Mouse (Mus musculus) midbrain, embryonic 16.5 days (tissue): ENCODE measurements around the gene Prap1. TPM values are rescaled to one million over a fixed set of nuclear protein-coding genes. Genes with fewer than 3 reads are reported as not detected.

Experiments
- ATAC-seq: fragments of 200-750 bp; cut with Nextera tagmentation; 2 replicates; pipeline ENCODE4 v1.8.0; 2017; ENCODE audit warnings: moderate TSS enrichment
- H3K27ac ChIP-seq: fragments of 300-500 bp; sonication (generic); 2 replicates; pipeline ENCODE4 v1.5.1; 2014; ENCODE audit warnings: mild to moderate bottlenecking, low read length, mixed read lengths
- H3K27me3 ChIP-seq: fragments of 300-500 bp; sonication (generic); 2 replicates; pipeline ENCODE4 v1.6.1; 2014; ENCODE audit warnings: low read depth, low read length, mixed read lengths; ENCODE audit not compliant: control insufficient read depth, insufficient read depth
- H3K36me3 ChIP-seq: fragments of 300-500 bp; sonication (generic); 2 replicates; pipeline ENCODE4 v1.6.1; 2014; ENCODE audit warnings: mild to moderate bottlenecking, low read length, moderate library complexity, mixed read lengths; ENCODE audit not compliant: control insufficient read depth, insufficient read depth
- H3K4me1 ChIP-seq: fragments of 300-500 bp; sonication (generic); 2 replicates; pipeline ENCODE4 v1.6.1; 2014; ENCODE audit warnings: mild to moderate bottlenecking, low read length, mixed read lengths; ENCODE audit not compliant: control insufficient read depth, insufficient read depth
- H3K4me2 ChIP-seq: fragments of 300-500 bp; sonication (generic); 2 replicates; pipeline ENCODE4 v1.6.1; 2014; ENCODE audit warnings: mild to moderate bottlenecking, low read length, mixed read lengths
- H3K4me3 ChIP-seq: fragments of 300-500 bp; sonication (generic); 2 replicates; pipeline ENCODE4 v1.5.1; 2014; ENCODE audit warnings: low read depth, mild to moderate bottlenecking, low read length, moderate library complexity, mixed read lengths
- H3K9ac ChIP-seq: fragments of 300-500 bp; sonication (generic); 2 replicates; pipeline ENCODE4 v1.6.1; 2014; ENCODE audit warnings: low read depth, low read length, mixed read lengths
- H3K9me3 ChIP-seq: fragments of 300-500 bp; sonication (generic); replicated peaks from 2 replicates; pipeline ENCODE4 v1.6.1; 2014; ENCODE audit warnings: mild to moderate bottlenecking, low read length, mixed read lengths; ENCODE audit not compliant: control insufficient read depth, poor library complexity, severe bottlenecking
- WGBS: fragments of 180-500 bp; shearing (Covaris S2); extraction: QIAGEN DNeasy Blood & Tissue Kit; methylation state at CpG from one replicate; pipeline ENCODE4 v1.1.7; 2014; 5-methylcytosine and 5-hydroxymethylcytosine counted together
- polyA plus RNA-seq: library from polyadenylated mRNA; unstranded; fragments of >200 nt; fragmentation: Nextera tagmentation; extraction: Ambion mirVana; gene quantifications from 2 replicates; pipeline ENCODE4 v1.2.1, GENCODE M21; 2015

The Prap1 gene
- polyA plus RNA-seq, 1 experiment from 2014 or later: not detected

- ATAC-seq: peak; percentile 98
- H3K27ac ChIP-seq: peak within 1 kb of the TSS; percentile 89
- peak within 1 kb of the TSS; percentile 88 for H3K4me3 ChIP-seq
- peak within 1 kb of the TSS; percentile 91 for H3K9ac ChIP-seq
- no peaks in the 10 kb centered on the region for H3K36me3 ChIP-seq
- H3K9me3 ChIP-seq: no peaks in the 10 kb centered on the region
- peak within 1 kb of the TSS; percentile 79 for H3K4me2 ChIP-seq
- WGBS: 1% methylated on average over 39 of the region's 39 CpGs
- H3K27me3 ChIP-seq: no peaks in the 10 kb centered on the region
- peaks cover 9% of the 10 kb centered on the region for H3K4me1 ChIP-seq
Observed at GRCm38 (mm10) chr7:140137135-140138020, 44.2 kb downstream of the Prap1 start, which contains the start of gene Mtg1. Mtg1 (plus strand) TSS chr7:140137564.

GRCm38 (mm10) chr7:140138021-140138310 is 44.8 kb downstream of the Prap1 start:
- 1% methylated on average over 8 of the region's 8 CpGs for WGBS
- H3K36me3 ChIP-seq: no peaks in the 10 kb centered on the region
- H3K9me3 ChIP-seq: no peaks in the 10 kb centered on the region
- H3K27ac ChIP-seq: peak overlapping the region; percentile 89
- peak overlapping the region; percentile 79 for H3K4me2 ChIP-seq
- H3K4me1 ChIP-seq: peaks cover 9% of the 10 kb centered on the region
- no peak for ATAC-seq
- peak overlapping the region; percentile 88 for H3K4me3 ChIP-seq
- no peaks in the 10 kb centered on the region for H3K27me3 ChIP-seq
- H3K9ac ChIP-seq: peak overlapping the region; percentile 91

- H3K27ac ChIP-seq: no peak overlapping the region
- H3K4me2 ChIP-seq: no peak overlapping the region
- no peak overlapping the region for H3K9ac ChIP-seq
- no peak for ATAC-seq
- no peaks in the 10 kb centered on the region for H3K27me3 ChIP-seq
- WGBS: 8% methylated on average over 14 of the region's 14 CpGs
- peaks cover 9% of the 10 kb centered on the region for H3K4me1 ChIP-seq
- no peaks in the 10 kb centered on the region for H3K9me3 ChIP-seq
- no peaks in the 10 kb centered on the region for H3K36me3 ChIP-seq
- no peak overlapping the region for H3K4me3 ChIP-seq
Observed at GRCm38 (mm10) chr7:140141350-140141749, 48.2 kb downstream of the Prap1 start.

GRCm38 (mm10) chr7:140144550-140144949 is 51.4 kb downstream of the Prap1 start:
- Histone ChIP-seq H3K4me2 (no peak overlapping the region), H3K27ac (no peak overlapping the region), H3K4me1 (no peaks in the 10 kb centered on the region), H3K36me3 (no peaks in the 10 kb centered on the region), H3K9me3 (no peaks in the 10 kb centered on the region), H3K4me3 (no peak overlapping the region), H3K9ac (no peak overlapping the region), H3K27me3 (no peaks in the 10 kb centered on the region)
- no peak for ATAC-seq
- 86% methylated on average over 4 of the region's 4 CpGs for WGBS

Other genes starting within 250 kb of the Prap1 start
- gene Kndc1, start 198.7 kb upstream of the Prap1 start, polyA plus RNA-seq: 22.5 and 23.6 TPM in 2 replicates
- gene Utf1, start 149.6 kb upstream of the Prap1 start, polyA plus RNA-seq: not detected in 2 replicates
- gene 6430531B16Rik, start 114.6 kb upstream of the Prap1 start, polyA plus RNA-seq: 0.95 and 1.0 TPM in 2 replicates
- 3.0 and 3.9 TPM in 2 replicates for gene Adam8, start 100.8 kb upstream of the Prap1 start, polyA plus RNA-seq
- gene Zfp511, start 57.0 kb upstream of the Prap1 start, polyA plus RNA-seq: 55.9 and 56.5 TPM in 2 replicates
- gene Tubgcp2, start 56.7 kb upstream of the Prap1 start, polyA plus RNA-seq: 58.0 and 61.0 TPM in 2 replicates
- gene Msx3, start 44.3 kb upstream of the Prap1 start, polyA plus RNA-seq: 0.45 and 0.55 TPM in 2 replicates
- 299 and 401 TPM in 2 replicates for gene Caly, start 10.8 kb upstream of the Prap1 start, polyA plus RNA-seq
- 32.2 and 33.3 TPM in 2 replicates for gene Fuom, start 9.0 kb downstream of the Prap1 start, polyA plus RNA-seq
- 6.7 and 8.3 TPM in 2 replicates for gene Paox, start 22.4 kb downstream of the Prap1 start, polyA plus RNA-seq
- 111 TPM in 2 replicates for gene Echs1, start 23.1 kb downstream of the Prap1 start, polyA plus RNA-seq
- gene Mtg1, start 44.2 kb downstream of the Prap1 start, polyA plus RNA-seq: 26.7 and 32.6 TPM in 2 replicates
- gene Sprn, start 61.5 kb downstream of the Prap1 start, polyA plus RNA-seq: 26.7 and 29.2 TPM in 2 replicates
- gene Olfr522, start 71.4 kb downstream of the Prap1 start, polyA plus RNA-seq: not detected in 2 replicates
- not detected in 2 replicates for gene Olfr523, start 79.8 kb downstream of the Prap1 start, polyA plus RNA-seq
- not detected in 2 replicates for gene Olfr524, start 112.6 kb downstream of the Prap1 start, polyA plus RNA-seq
- gene Cd163l1, start 124.9 kb downstream of the Prap1 start, polyA plus RNA-seq: not detected in 2 replicates
- not detected in 2 replicates for gene 5830411N06Rik, start 153.9 kb downstream of the Prap1 start, polyA plus RNA-seq
- not detected in 2 replicates for gene Olfr525, start 227.5 kb downstream of the Prap1 start, polyA plus RNA-seq
- gene Olfr527, start 240.6 kb downstream of the Prap1 start, polyA plus RNA-seq: not detected in 2 replicates